Mouse (Mus musculus) CD8-positive naive resting alpha-beta T cell, adult 2 months (primary cell): Measurements from ENCODE around the gene Ctnnb1.

Source experiments
- DNase-seq, 2 experiments: peaks; one replicate each; pipeline ENCODE4 v3.0.0; 2022; ENCODE audit warnings: low read depth in 2 of 2, low spot score in 2 of 2

Gene Ctnnb1

GRCm38 (mm10) chr9:120926126-120926525, 2.9 kb upstream of the Ctnnb1 start:
- no peak for DNase-seq

- DNase-seq: no peak
Observed at GRCm38 (mm10) chr9:120926939-120927606, 1.9 kb upstream of the Ctnnb1 start.

- DNase-seq: no peak
Observed at GRCm38 (mm10) chr9:120930021-120930420, 1.0 kb downstream of the Ctnnb1 start.

- DNase-seq: no peak
Observed at GRCm38 (mm10) chr9:120930811-120931210, 1.8 kb downstream of the Ctnnb1 start.

GRCm38 (mm10) chr9:120932371-120932770, 3.4 kb downstream of the Ctnnb1 start:
- DNase-seq: no peak

- DNase-seq: peak; percentile 95 to 96
Observed at GRCm38 (mm10) chr9:120932797-120933586, 4.0 kb downstream of the Ctnnb1 start.

GRCm38 (mm10) chr9:120933587-120933885, 4.5 kb downstream of the Ctnnb1 start:
- no peak for DNase-seq

- DNase-seq: peak in 1 of 2 experiments; percentile 36
Observed at GRCm38 (mm10) chr9:120933886-120934758, 5.1 kb downstream of the Ctnnb1 start.

GRCm38 (mm10) chr9:120934821-120935633, 6.0 kb downstream of the Ctnnb1 start:
- no peak for DNase-seq

- no peak for DNase-seq
Observed at GRCm38 (mm10) chr9:120935634-120935922, 6.6 kb downstream of the Ctnnb1 start.

- peak in 1 of 2 experiments; percentile 42 for DNase-seq
Observed at GRCm38 (mm10) chr9:120936351-120936750, 7.3 kb downstream of the Ctnnb1 start.

- DNase-seq: no peak
Observed at GRCm38 (mm10) chr9:120940858-120941257, 11.8 kb downstream of the Ctnnb1 start.

- DNase-seq: no peak
Observed at GRCm38 (mm10) chr9:120943757-120944156, 14.7 kb downstream of the Ctnnb1 start.

GRCm38 (mm10) chr9:120944211-120944610, 15.2 kb downstream of the Ctnnb1 start:
- no peak for DNase-seq

GRCm38 (mm10) chr9:120946131-120946530, 17.1 kb downstream of the Ctnnb1 start:
- DNase-seq: no peak

- no peak for DNase-seq
Observed at GRCm38 (mm10) chr9:120948832-120949231, 19.8 kb downstream of the Ctnnb1 start.

- no peak for DNase-seq
Observed at GRCm38 (mm10) chr9:120950761-120951160, 21.7 kb downstream of the Ctnnb1 start.

GRCm38 (mm10) chr9:120951947-120952346, 22.9 kb downstream of the Ctnnb1 start:
- no peak for DNase-seq

GRCm38 (mm10) chr9:120958051-120958450, 29.0 kb downstream of the Ctnnb1 start:
- DNase-seq: no peak

GRCm38 (mm10) chr9:120958560-120958959, 29.5 kb downstream of the Ctnnb1 start:
- DNase-seq: no peak

- no peak for DNase-seq
Observed at GRCm38 (mm10) chr9:120959225-120959624, 30.2 kb downstream of the Ctnnb1 start.
